Mouse (Mus musculus): ENCODE results near the gene Bysl. TPM values are rescaled to one million over a fixed set of nuclear protein-coding genes. Genes with fewer than 3 reads are reported as not detected.

Bysl gene
- polyA plus RNA-seq, 1 experiment from 2014 or later, result 23.3 TPM

DNA sequence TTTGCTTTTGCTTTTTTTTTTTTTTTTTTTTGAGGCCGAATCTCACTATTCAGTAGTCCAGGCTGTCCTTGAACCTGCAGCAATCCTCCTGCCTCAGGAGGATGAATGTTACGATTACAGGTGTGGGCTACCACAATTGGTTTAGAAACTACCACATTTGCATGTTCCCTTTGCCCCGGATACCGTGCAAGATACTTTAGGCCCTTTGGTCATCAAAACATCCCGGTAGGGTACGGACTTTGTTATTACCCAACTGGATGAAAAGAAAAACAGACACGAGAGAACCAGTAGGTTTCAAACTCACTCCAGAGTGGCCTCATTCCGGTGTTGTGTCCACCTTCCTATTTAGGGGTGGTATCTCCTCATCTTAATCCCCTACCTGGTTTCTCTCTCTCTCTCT is 22.8 kb downstream of the Bysl start:
- no peak overlapping the region for H3K4me2 ChIP-seq (ENCODE audit: low read depth, low read length)
- H3K36me3 ChIP-seq (ENCODE audit: control insufficient read depth, insufficient read depth), result no peaks in the 10 kb centered on the region
- peaks cover 6% of the 10 kb centered on the region for H3K4me1 ChIP-seq (ENCODE audit: control insufficient read depth, insufficient read depth, low read length)
- no peak overlapping the region for H3K4me3 ChIP-seq (ENCODE audit: low read length)
- ATAC-seq (replicated peaks; ENCODE audit: extremely low read depth, insufficient read depth, low FRiP score), result no peak
- H3K27ac ChIP-seq (ENCODE audit: low read length), result no peak overlapping the region
- no peak overlapping the region for H3K9ac ChIP-seq (ENCODE audit: low read length)
- WGBS, result 78% methylated on average over 8 of the region's 8 CpGs
- no peaks in the 10 kb centered on the region for H3K9me3 ChIP-seq (replicated peaks; ENCODE audit: control insufficient read depth, low read length)
- H3K27me3 ChIP-seq (ENCODE audit: control insufficient read depth, insufficient read depth, low read length), result no peaks in the 10 kb centered on the region

DNA sequence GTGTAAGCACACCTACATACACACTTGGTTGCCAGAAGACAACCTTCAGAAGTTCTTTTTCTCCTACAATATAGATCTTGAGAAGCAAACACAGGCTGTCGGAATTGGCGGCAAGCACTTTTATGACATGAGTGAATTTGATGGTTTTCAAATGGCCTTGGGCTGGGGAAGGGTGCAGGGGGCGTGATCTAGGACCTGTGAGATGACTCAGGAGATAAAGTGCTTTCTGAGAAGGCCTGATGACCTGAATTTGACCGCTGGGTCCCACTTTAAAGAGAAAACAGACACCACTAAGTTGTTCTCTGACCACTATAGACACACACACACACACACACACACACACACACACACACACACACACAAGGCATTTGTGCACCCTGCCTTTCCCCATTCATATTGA is 30.3 kb downstream of the Bysl start:
- H3K4me1 ChIP-seq (ENCODE audit: control insufficient read depth, insufficient read depth, low read length), result no peaks in the 10 kb centered on the region
- H3K4me2 ChIP-seq (ENCODE audit: low read depth, low read length), result no peak overlapping the region
- WGBS, result 90% methylated on average over 4 of the region's 4 CpGs
- H3K36me3 ChIP-seq (ENCODE audit: control insufficient read depth, insufficient read depth), result no peaks in the 10 kb centered on the region
- no peak for ATAC-seq (replicated peaks; ENCODE audit: extremely low read depth, insufficient read depth, low FRiP score)
- no peak overlapping the region for H3K4me3 ChIP-seq (ENCODE audit: low read length)
- no peaks in the 10 kb centered on the region for H3K27me3 ChIP-seq (ENCODE audit: control insufficient read depth, insufficient read depth, low read length)
- no peak overlapping the region for H3K9ac ChIP-seq (ENCODE audit: low read length)
- H3K27ac ChIP-seq (ENCODE audit: low read length), result no peak overlapping the region
- no peaks in the 10 kb centered on the region for H3K9me3 ChIP-seq (replicated peaks; ENCODE audit: control insufficient read depth, low read length)

DNA sequence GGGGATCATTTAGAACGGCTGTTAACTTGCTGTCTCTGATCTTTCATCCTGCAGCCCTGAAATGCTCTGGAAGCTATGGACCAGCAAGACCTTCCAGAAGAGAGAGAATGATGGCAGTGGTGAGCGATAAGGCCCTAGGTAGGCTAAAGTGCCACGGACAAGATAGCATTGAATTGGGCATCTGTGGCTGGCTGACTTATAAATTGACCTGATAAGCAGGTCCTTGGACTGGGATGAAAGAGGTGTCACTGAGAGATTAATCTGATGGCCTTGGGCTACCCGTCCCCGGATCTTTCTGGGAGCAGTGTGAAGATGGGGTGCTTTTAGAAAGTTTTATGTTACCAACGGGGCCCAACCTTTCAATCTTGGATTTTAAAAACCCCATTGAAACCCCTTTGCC is 32.6 kb downstream of the Bysl start:
- no peak overlapping the region for H3K9ac ChIP-seq (ENCODE audit: low read length)

DNA sequence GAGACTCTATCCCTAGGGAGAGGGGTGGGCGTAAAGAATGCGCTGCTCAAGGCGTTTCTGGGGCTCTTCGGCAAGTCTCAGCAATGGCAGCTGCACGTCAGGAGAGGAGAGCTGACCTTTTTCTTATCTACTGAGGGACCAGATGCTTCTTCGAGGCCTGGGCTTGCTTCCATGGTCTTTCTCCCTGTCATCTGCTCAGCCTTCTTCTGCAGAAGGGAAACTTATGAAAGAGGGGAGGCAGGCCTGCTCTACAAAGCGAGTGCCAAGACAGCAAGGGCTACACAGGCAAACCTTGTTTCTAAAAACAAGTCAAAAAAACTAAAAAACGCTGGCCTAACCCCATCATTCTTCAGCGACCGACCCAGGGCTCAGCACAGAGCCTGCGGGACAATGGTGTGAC is 36.5 kb downstream of the Bysl start:
- Histone ChIP-seq H3K4me2 (ENCODE audit: low read depth, low read length) (no peak overlapping the region), H3K27ac (ENCODE audit: low read length) (no peak overlapping the region), H3K36me3 (ENCODE audit: control insufficient read depth, insufficient read depth) (no peaks in the 10 kb centered on the region), H3K4me3 (ENCODE audit: low read length) (no peak overlapping the region), H3K9me3 (replicated peaks; ENCODE audit: control insufficient read depth, low read length) (no peaks in the 10 kb centered on the region), H3K9ac (ENCODE audit: low read length) (no peak overlapping the region), H3K4me1 (ENCODE audit: control insufficient read depth, insufficient read depth, low read length) (no peaks in the 10 kb centered on the region), H3K27me3 (ENCODE audit: control insufficient read depth, insufficient read depth, low read length) (no peaks in the 10 kb centered on the region)
- no peak for ATAC-seq (replicated peaks; ENCODE audit: extremely low read depth, insufficient read depth, low FRiP score)
- 58% methylated on average over 11 of the region's 11 CpGs for WGBS

More for the DNA sequence above, 32.6 kb downstream of the Bysl start:
- no peak for ATAC-seq (replicated peaks; ENCODE audit: extremely low read depth, insufficient read depth, low FRiP score)
- Histone ChIP-seq H3K27me3 (ENCODE audit: control insufficient read depth, insufficient read depth, low read length) (no peaks in the 10 kb centered on the region), H3K36me3 (ENCODE audit: control insufficient read depth, insufficient read depth) (no peaks in the 10 kb centered on the region), H3K4me3 (ENCODE audit: low read length) (no peak overlapping the region), H3K27ac (ENCODE audit: low read length) (no peak overlapping the region), H3K4me2 (ENCODE audit: low read depth, low read length) (no peak overlapping the region), H3K9me3 (replicated peaks; ENCODE audit: control insufficient read depth, low read length) (no peaks in the 10 kb centered on the region), H3K4me1 (ENCODE audit: control insufficient read depth, insufficient read depth, low read length) (no peaks in the 10 kb centered on the region)
- WGBS, result 77% methylated on average over 6 of the region's 6 CpGs

DNA sequence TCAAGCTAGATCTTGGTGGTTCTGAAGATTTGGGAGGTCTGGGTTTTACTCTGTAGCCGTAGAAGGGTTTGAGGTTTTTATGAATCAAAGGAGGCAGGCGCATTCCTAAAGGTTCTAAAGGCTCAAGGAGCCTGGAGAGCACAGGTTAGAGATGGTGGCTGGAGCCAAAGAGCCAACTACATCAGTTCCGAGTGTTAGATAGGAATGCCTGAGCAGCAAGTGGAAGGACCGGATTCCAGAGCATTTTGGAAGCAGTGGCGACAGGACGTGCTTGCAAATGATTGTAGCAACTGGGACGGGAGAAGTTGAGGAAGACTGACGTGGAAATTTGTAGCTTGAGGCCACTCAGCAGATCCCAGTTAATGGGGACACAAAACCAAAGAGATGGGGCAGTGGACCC is 37.3 kb downstream of the Bysl start:
- Histone ChIP-seq H3K27me3 (ENCODE audit: control insufficient read depth, insufficient read depth, low read length) (no peaks in the 10 kb centered on the region), H3K9ac (ENCODE audit: low read length) (no peak overlapping the region), H3K4me2 (ENCODE audit: low read depth, low read length) (no peak overlapping the region), H3K9me3 (replicated peaks; ENCODE audit: control insufficient read depth, low read length) (no peaks in the 10 kb centered on the region), H3K27ac (ENCODE audit: low read length) (no peak overlapping the region), H3K4me1 (ENCODE audit: control insufficient read depth, insufficient read depth, low read length) (no peaks in the 10 kb centered on the region), H3K36me3 (ENCODE audit: control insufficient read depth, insufficient read depth) (no peaks in the 10 kb centered on the region), H3K4me3 (ENCODE audit: low read length) (no peak overlapping the region)
- no peak for ATAC-seq (replicated peaks; ENCODE audit: extremely low read depth, insufficient read depth, low FRiP score)
- 55% methylated on average over 8 of the region's 8 CpGs for WGBS

DNA sequence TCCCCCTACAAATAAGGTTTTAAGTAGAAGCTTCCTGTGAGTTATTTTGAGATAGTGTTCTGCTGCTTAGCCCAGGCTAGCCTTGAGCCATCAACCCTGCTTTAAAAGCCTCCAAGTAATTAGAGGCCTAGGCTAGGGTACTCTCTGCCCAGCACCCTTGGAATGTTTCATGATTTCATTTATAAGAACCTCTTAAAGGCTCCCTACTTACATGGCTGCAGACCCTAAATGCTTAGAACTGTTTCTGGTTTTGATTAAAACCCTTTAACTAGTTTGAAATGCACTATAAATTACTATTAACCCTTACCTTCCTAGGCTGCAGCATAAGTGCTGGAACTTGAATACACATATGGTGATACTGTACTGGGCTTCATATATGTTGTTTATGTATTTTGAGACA is 38.9 kb downstream of the Bysl start:
- Histone ChIP-seq H3K27ac (ENCODE audit: low read length) (no peak overlapping the region), H3K9me3 (replicated peaks; ENCODE audit: control insufficient read depth, low read length) (no peaks in the 10 kb centered on the region), H3K4me2 (ENCODE audit: low read depth, low read length) (no peak overlapping the region), H3K4me3 (ENCODE audit: low read length) (no peak overlapping the region), H3K4me1 (ENCODE audit: control insufficient read depth, insufficient read depth, low read length) (no peaks in the 10 kb centered on the region), H3K36me3 (ENCODE audit: control insufficient read depth, insufficient read depth) (no peaks in the 10 kb centered on the region), H3K9ac (ENCODE audit: low read length) (no peak overlapping the region), H3K27me3 (ENCODE audit: control insufficient read depth, insufficient read depth, low read length) (no peaks in the 10 kb centered on the region)
- no peak for ATAC-seq (replicated peaks; ENCODE audit: extremely low read depth, insufficient read depth, low FRiP score)

DNA sequence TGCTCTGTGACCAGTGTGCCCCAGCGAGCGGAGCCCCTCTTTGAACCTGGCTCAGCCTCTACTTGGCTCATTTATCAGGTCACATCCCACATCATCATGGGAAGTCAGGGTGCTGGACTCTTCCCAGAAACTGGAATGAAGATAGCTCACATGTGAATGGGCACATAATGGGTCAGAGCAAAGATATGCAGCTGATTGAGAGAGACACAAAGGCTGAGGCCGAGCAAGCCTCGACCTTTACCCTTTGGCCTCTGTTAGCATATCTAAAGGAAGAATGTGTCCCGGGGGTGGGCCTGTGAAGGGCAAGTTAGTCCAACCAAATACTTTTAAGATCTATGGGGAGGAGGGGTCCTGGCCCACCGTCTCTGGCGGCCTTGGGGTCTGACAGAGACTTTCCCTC is 39.7 kb downstream of the Bysl start:
- Histone ChIP-seq H3K4me2 (ENCODE audit: low read depth, low read length) (no peak overlapping the region), H3K27me3 (ENCODE audit: control insufficient read depth, insufficient read depth, low read length) (no peaks in the 10 kb centered on the region)
- WGBS, result 58% methylated on average over 7 of the region's 7 CpGs

DNA sequence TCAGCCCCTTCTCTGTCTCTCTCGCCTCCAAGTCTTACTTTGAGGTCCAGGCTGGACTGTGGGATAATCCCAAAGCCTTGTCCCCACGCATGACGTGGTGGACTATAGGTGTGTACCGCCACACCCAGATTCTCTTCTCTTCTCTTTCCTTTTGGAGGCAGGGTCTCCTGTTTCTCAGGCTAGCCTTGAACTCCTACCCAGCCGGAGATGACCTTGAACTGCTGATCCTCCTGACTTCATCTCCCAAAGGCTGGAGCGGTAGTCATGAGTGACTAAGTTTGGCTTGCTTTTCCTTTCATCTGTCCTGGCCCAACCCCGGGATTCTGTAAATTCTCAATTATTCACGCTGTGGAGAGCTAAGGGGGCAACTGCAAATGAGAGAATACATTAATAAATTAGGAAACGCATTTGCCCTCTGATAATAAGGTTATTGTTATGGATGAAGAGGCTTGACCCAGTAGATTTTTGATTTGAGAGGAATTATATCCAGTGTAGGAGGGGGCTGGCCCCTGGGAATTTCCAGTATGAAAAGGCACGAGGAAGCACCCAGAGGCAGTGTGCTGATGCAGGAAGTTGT is 42.3 kb downstream of the Bysl start:
- H3K9ac ChIP-seq (ENCODE audit: low read length), result no peak overlapping the region
- H3K27ac ChIP-seq (ENCODE audit: low read length), result no peak overlapping the region
- H3K9me3 ChIP-seq (replicated peaks; ENCODE audit: control insufficient read depth, low read length), result no peaks in the 10 kb centered on the region
- H3K36me3 ChIP-seq (ENCODE audit: control insufficient read depth, insufficient read depth), result no peaks in the 10 kb centered on the region
- ATAC-seq (replicated peaks; ENCODE audit: extremely low read depth, insufficient read depth, low FRiP score), result no peak
- H3K4me1 ChIP-seq (ENCODE audit: control insufficient read depth, insufficient read depth, low read length), result no peaks in the 10 kb centered on the region
- 89% methylated on average over 10 of the region's 10 CpGs for WGBS
- H3K27me3 ChIP-seq (ENCODE audit: control insufficient read depth, insufficient read depth, low read length), result no peaks in the 10 kb centered on the region
- H3K4me3 ChIP-seq (ENCODE audit: low read length), result no peak overlapping the region
- H3K4me2 ChIP-seq (ENCODE audit: low read depth, low read length), result no peak overlapping the region

More for the DNA sequence above, 39.7 kb downstream of the Bysl start:
- no peak overlapping the region for H3K9ac ChIP-seq (ENCODE audit: low read length)
- H3K4me1 ChIP-seq (ENCODE audit: control insufficient read depth, insufficient read depth, low read length), result no peaks in the 10 kb centered on the region
- H3K27ac ChIP-seq (ENCODE audit: low read length), result no peak overlapping the region
- no peak for ATAC-seq (replicated peaks; ENCODE audit: extremely low read depth, insufficient read depth, low FRiP score)
- no peaks in the 10 kb centered on the region for H3K9me3 ChIP-seq (replicated peaks; ENCODE audit: control insufficient read depth, low read length)
- no peak overlapping the region for H3K4me3 ChIP-seq (ENCODE audit: low read length)
- H3K36me3 ChIP-seq (ENCODE audit: control insufficient read depth, insufficient read depth), result no peaks in the 10 kb centered on the region

DNA sequence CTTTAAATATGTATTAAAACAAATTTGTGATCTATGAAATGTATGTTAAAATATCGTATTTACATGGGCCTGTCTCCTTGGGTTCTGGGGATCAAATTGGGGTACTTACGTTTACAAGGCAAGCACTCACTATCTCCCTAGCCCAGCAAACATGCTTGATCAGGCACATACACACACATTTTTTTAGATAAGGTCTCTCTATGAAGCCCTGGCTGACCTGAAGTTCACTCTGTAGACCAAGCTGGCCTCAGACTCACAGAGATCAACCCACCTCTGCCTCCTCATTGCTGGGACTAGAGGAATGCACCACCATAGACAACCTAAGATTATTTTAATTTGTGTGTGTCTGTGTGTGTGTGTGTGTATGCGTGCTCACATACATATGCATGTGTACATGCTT is 42.9 kb downstream of the Bysl start:
- Histone ChIP-seq H3K9me3 (replicated peaks; ENCODE audit: control insufficient read depth, low read length) (no peaks in the 10 kb centered on the region), H3K9ac (ENCODE audit: low read length) (no peak overlapping the region), H3K27ac (ENCODE audit: low read length) (no peak overlapping the region), H3K4me1 (ENCODE audit: control insufficient read depth, insufficient read depth, low read length) (no peaks in the 10 kb centered on the region), H3K4me2 (ENCODE audit: low read depth, low read length) (no peak overlapping the region), H3K36me3 (ENCODE audit: control insufficient read depth, insufficient read depth) (no peaks in the 10 kb centered on the region), H3K27me3 (ENCODE audit: control insufficient read depth, insufficient read depth, low read length) (no peaks in the 10 kb centered on the region), H3K4me3 (ENCODE audit: low read length) (no peak overlapping the region)
- WGBS, result 80% methylated on average over 3 of the region's 3 CpGs
- no peak for ATAC-seq (replicated peaks; ENCODE audit: extremely low read depth, insufficient read depth, low FRiP score)

DNA sequence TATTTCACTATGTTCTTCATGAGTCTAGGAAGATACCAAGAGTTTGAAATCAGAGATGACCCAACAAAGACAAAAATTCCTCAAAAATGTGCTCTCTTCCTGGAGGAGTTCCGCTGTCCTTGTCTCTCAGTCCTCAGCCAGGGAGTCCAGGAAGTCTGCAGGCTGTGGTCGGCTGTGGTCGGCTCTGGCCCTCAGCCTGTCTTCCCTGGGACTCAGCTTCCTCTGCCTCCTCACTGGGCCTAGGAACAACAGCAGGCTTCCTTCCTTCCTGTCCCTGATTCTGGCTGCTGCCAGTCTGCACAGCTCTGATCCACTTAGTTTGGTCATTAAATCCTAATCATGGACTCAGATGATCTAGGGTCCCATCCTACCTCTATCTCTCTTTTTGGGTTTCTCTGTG is 44.0 kb downstream of the Bysl start:
- 60% methylated on average over 3 of the region's 3 CpGs for WGBS
- H3K36me3 ChIP-seq (ENCODE audit: control insufficient read depth, insufficient read depth), result no peaks in the 10 kb centered on the region
- H3K9ac ChIP-seq (ENCODE audit: low read length), result no peak overlapping the region
- peak; percentile 80 for ATAC-seq (replicated peaks; ENCODE audit: extremely low read depth, insufficient read depth, low FRiP score)
- H3K4me2 ChIP-seq (ENCODE audit: low read depth, low read length), result no peak overlapping the region
- peak overlapping the region; percentile 72 for H3K27ac ChIP-seq (ENCODE audit: low read length)
- no peaks in the 10 kb centered on the region for H3K27me3 ChIP-seq (ENCODE audit: control insufficient read depth, insufficient read depth, low read length)
- H3K4me3 ChIP-seq (ENCODE audit: low read length), result no peak overlapping the region
- H3K4me1 ChIP-seq (ENCODE audit: control insufficient read depth, insufficient read depth, low read length), result no peaks in the 10 kb centered on the region
- H3K9me3 ChIP-seq (replicated peaks; ENCODE audit: control insufficient read depth, low read length), result no peaks in the 10 kb centered on the region

Data from heart, embryonic 16.5 days (tissue).